Mouse (Mus musculus) olfactory bulb, adult 2 months (tissue): Measurements from ENCODE around the gene Rtkn2. TPM values are rescaled to one million over a fixed set of nuclear protein-coding genes. Genes with fewer than 3 reads are reported as not detected.

ENCODE experiments used
- H3K27ac ChIP-seq: fragments of 200-500 bp; 2 replicates; pipeline ENCODE4 v1.5.1; 2012; ENCODE audit warnings: low read depth, low read length; ENCODE audit not compliant: insufficient read depth
- H3K4me1 ChIP-seq: fragments of 200-500 bp; 2 replicates; pipeline ENCODE4 v1.6.1; 2012; ENCODE audit warnings: low read length; ENCODE audit not compliant: control insufficient read depth, insufficient read depth
- H3K4me3 ChIP-seq: fragments of 200-500 bp; 2 replicates; pipeline ENCODE4 v1.5.1; 2012; ENCODE audit warnings: mild to moderate bottlenecking, low read depth, low read length, moderate library complexity; ENCODE audit not compliant: insufficient read depth
- CTCF ChIP-seq: fragments of 200-500 bp; IDR thresholded peaks from 2 replicates; pipeline ENCODE4 v1.5.1; 2012; ENCODE audit warnings: low read depth, mild to moderate bottlenecking, low read length, moderate library complexity; ENCODE audit not compliant: insufficient read depth
- POLR2A ChIP-seq: fragments of 200-500 bp; IDR thresholded peaks from 2 replicates; pipeline ENCODE4 v1.6.1; 2012; ENCODE audit warnings: mild to moderate bottlenecking, low read depth, low read length, moderate library complexity; ENCODE audit not compliant: insufficient read depth
- WGBS: fragments of 180-500 bp; shearing (Covaris S2); methylation state at CpG from one replicate; pipeline ENCODE4 v1.1.7; 2018; 5-methylcytosine and 5-hydroxymethylcytosine counted together
- polyA plus RNA-seq: library from polyadenylated mRNA; stranded (reverse); fragments of >200 nt; gene quantifications from 2 replicates; pipeline ENCODE4 v1.2.4, GENCODE M21; 2012; ENCODE audit warnings: low replicate concordance; ENCODE audit not compliant: missing spikeins, insufficient read depth, insufficient read length

Gene Rtkn2
- polyA plus RNA-seq, 1 experiment: not detected

DNA sequence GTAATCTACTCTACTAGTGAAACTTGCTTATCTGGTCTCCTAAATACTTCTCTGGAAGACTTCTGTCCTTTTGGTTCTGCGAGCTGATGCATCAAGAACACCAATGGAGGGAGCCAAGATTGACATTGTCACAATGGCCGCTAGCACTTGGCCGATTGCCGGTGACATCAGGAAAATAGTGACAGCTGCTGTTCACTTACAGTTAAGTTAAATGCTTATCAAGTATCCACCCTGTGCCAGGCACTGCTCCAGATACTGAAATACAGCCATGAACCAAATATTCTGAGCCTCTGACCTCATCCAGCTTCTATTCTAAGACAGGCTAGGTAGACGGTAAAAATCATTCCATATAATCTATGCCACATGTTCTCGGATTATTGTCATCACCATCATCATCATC lies 123.2 kb downstream of the Rtkn2 start:
- H3K27ac ChIP-seq: no peak overlapping the region
- H3K4me1 ChIP-seq: peaks cover 3% of the 10 kb centered on the region; the same call in 1 of the 2 replicates
- TF ChIP-seq CTCF: no peak
- TF ChIP-seq POLR2A: no peak
- 95% methylated on average over 6 of the region's 6 CpGs for WGBS
- no peak overlapping the region for H3K4me3 ChIP-seq

DNA sequence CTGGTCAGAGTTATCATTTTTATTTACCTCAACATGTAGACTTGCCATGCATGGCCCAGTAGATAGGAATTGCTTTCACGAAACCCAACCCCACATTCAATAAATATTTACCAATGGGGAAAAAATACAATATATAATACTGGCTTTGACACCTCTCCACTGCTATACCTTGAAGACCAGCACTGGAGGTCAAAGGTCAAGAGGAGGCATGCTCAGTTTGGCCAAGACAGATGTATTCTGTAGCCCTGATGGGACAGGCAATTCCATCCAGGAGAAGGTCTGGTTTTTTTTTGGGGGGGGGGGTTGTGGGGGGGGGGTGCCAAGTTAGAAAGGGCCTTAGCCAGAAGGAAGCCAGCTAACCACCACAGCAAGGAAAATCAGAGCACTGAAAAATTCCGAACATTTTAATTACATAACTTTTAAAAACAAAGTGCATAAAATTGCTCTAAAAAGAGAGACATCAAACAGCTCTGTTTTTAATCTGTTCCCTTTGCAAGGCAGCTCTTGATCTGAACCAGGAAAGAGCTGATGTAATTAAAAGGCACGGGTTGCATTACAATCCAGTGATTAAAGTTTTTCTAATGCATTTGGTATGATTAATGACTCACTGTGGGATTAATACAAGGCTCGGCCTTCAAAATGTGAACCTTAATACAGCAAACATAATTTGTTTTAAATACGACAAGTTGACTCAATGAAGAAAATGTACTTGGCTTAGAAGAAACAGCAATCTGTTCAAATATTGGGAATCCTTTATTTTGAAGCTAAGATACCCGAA lies 123.9 kb downstream of the Rtkn2 start:
- no peak for TF ChIP-seq CTCF
- no peak for TF ChIP-seq POLR2A
- no peak overlapping the region for H3K4me3 ChIP-seq
- peaks cover 3% of the 10 kb centered on the region; the same call in 1 of the 2 replicates for H3K4me1 ChIP-seq
- no peak overlapping the region for H3K27ac ChIP-seq
- WGBS: 69% methylated on average over 6 of the region's 6 CpGs

GRCm38 (mm10) chr10:68103988-68104387 lies 124.6 kb downstream of the Rtkn2 start:
- no peak for TF ChIP-seq POLR2A
- no peak for TF ChIP-seq CTCF
- H3K4me3 ChIP-seq: no peak overlapping the region
- WGBS: 42% methylated on average over 5 of the region's 5 CpGs
- peaks cover 3% of the 10 kb centered on the region; the same call in 1 of the 2 replicates for H3K4me1 ChIP-seq
- no peak overlapping the region for H3K27ac ChIP-seq

DNA sequence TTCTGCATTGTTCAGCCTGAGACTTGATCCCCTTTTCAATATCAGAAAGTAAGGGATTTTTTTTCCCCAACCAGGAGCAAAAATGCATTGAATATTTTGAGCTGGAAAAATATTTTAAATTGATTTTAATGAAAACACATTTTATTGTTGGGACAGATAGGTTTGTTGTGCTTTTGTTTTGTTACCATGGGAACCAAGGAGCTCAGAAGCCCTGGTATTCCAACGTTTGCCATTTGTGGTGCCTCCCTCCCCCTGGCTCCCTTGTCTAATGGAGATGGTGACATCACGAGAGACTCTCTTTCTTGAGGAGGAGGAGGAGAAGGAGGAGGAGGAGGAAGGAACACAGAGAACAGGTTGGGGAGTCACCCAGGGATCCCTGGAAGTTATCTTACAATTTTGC lies 125.1 kb downstream of the Rtkn2 start:
- Histone ChIP-seq H3K4me3 (no peak overlapping the region), H3K27ac (peak overlapping the region; percentile 51; the same call in 1 of the 2 replicates), H3K4me1 (peaks cover 3% of the 10 kb centered on the region; the same call in 1 of the 2 replicates)
- WGBS: 17% methylated on average over 2 of the region's 2 CpGs
- TF ChIP-seq CTCF: no peak
- TF ChIP-seq POLR2A: no peak

GRCm38 (mm10) chr10:68104881-68105781 lies 125.8 kb downstream of the Rtkn2 start:
- TF ChIP-seq CTCF (no peak), POLR2A (no peak)
- WGBS: 54% methylated on average over 14 of the region's 14 CpGs
- peak overlapping the region; percentile 59; the same call in 1 of the 2 replicates for H3K27ac ChIP-seq
- no peak overlapping the region for H3K4me3 ChIP-seq
- peaks cover 4% of the 10 kb centered on the region; the same call in 1 of the 2 replicates for H3K4me1 ChIP-seq

DNA sequence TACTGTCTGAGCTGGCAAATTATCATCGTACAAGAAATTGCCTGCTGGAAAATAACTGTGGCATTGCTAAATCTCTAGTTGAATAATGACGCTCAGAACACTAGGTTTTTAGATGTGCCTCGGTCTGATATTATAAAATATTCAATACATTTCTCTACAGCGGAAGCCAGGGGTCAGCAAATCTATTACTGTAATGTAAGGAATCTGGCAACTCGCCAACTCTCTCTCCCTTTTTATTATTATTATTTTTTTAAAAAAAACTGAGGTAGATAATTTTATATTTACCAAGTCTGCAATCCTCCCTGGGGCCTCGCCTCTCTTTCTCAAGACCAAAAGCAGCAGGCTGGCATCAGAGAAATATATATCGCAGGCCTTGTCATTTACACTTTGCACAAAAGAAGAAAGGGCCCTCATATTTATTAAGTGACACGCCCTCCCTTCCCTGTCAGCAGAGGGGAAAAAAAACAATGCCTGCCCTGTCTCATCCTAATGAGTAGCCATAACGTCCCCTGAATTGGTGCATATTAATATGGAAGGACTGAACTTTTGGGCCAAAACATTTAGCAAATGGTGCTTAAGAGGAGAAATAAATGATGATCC lies 127.1 kb downstream of the Rtkn2 start:
- no peak for TF ChIP-seq POLR2A
- TF ChIP-seq CTCF: no peak
- H3K4me1 ChIP-seq: peaks cover 5% of the 10 kb centered on the region; the same call in 1 of the 2 replicates
- WGBS: 74% methylated on average over 9 of the region's 9 CpGs
- H3K4me3 ChIP-seq: no peak overlapping the region
- H3K27ac ChIP-seq: no peak overlapping the region

DNA sequence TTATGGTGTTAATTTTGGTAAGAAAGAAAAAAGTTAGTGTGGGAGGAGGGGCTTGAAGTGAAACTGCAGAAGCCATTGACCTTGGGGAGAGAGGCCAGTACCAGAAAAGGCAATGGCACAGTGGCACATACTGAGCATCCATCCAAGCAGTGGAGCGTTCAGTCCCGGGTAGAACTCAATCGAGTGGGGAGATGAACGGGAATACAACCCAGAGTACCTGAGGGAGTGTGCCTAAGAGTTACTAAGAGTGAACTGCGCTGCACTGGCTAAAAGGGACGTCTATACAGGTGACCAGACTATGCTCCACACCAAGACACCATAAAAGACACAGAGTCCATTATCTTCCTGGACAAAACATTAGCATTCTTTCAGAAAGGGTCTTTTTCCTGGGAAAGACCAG lies 128.3 kb downstream of the Rtkn2 start:
- no peak overlapping the region for H3K4me3 ChIP-seq
- peaks cover 5% of the 10 kb centered on the region; the same call in 1 of the 2 replicates for H3K4me1 ChIP-seq
- no peak overlapping the region for H3K27ac ChIP-seq
- TF ChIP-seq POLR2A (no peak), CTCF (no peak)
- WGBS: 88% methylated on average over 6 of the region's 6 CpGs

Other genes with a start within 250 kb of the Rtkn2 start
- gene Zfp365, start 66.9 kb upstream of the Rtkn2 start, polyA plus RNA-seq: not detected in 2 replicates